Mouse (Mus musculus): ENCODE measurements at regions not wholly inside any gene's neighbourhood (a gene's known extent, or its start where the extent isn't known, plus 50 kb on each side); places are given as distances from the start of the nearest gene placed in this dataset.

DNA sequence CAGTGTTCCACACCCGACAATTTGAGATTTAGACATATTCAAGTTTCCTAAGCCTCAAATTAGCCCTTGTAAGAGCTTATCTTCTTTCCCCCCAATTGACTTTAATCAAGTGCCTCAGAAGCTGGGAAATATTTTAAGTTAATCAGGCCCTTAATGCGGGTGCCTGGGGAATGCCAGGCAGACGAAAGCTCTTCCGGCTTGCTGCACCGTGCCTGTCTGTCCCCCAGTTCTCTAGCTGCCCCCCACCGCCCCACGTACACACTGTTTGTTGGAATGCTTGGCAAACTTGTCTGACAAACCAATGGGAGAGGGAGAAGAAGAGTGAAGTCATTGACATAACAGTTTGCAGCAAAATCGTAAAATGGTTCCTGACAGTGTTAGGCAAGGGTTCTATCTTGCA, 226.9 kb upstream of the Cdh5 start:
- H3K4me2 ChIP-seq (ENCODE audit: low read depth): no peak overlapping the region
- no peak overlapping the region for H3K4me3 ChIP-seq
- TF ChIP-seq SRF (IDR thresholded peaks at IDR 0.05; ENCODE audit: control insufficient read depth, insufficient read length, low read depth) (no peak), MYOD1 (IDR thresholded peaks at IDR 0.05; ENCODE audit: control insufficient read depth in 1 of 3, insufficient read length in 2 of 3, low read depth in 2 of 3) (no peak), MYOG (IDR thresholded peaks at IDR 0.05; ENCODE audit: control insufficient read depth in 1 of 3, insufficient read depth in 1 of 3, insufficient read length in 2 of 3, low read depth in 2 of 3) (no peak), MAX (IDR thresholded peaks at IDR 0.05; ENCODE audit: low read depth) (no peak), USF1 (IDR thresholded peaks at IDR 0.05; ENCODE audit: low read depth) (no peak), POLR2A (IDR thresholded peaks at IDR 0.05; ENCODE audit: insufficient read length, low read depth) (no peak)
- no peaks in the 10 kb centered on the region for H3K27me3 ChIP-seq (ENCODE audit: control insufficient read depth, insufficient read depth, insufficient read length)
- no peaks in the 10 kb centered on the region for H3K36me3 ChIP-seq (ENCODE audit: control insufficient read depth, insufficient read depth)
- H3ac ChIP-seq (ENCODE audit: control insufficient read depth, insufficient read length): no peak overlapping the region
- H3K79me2 ChIP-seq (ENCODE audit: control insufficient read depth, insufficient read depth): no peaks in the 10 kb centered on the region

DNA sequence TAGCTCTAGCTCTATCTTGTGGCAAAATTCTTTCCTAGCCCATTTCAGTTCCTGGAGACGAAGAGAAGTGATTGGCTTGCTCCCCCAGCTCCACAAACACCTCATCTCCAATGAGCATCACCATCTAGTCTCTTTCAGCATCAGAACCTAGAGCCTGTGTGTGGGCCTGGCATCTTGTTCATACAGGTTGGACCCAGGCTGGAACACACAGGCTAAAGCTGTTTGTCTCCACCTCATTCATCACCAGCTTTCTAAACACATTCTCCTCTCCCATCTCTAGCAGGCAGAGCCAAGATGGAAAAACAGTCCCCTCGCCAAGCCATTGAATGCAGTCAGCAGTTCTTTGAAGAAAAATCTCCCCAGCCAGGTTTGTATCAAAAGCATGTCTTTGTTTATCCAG, 221.9 kb upstream of the Cdh5 start:
- H3K79me2 ChIP-seq (ENCODE audit: control insufficient read depth, insufficient read depth): no peaks in the 10 kb centered on the region
- no peak overlapping the region for H3K4me3 ChIP-seq
- H3K4me2 ChIP-seq (ENCODE audit: low read depth): no peak overlapping the region
- H3ac ChIP-seq (ENCODE audit: control insufficient read depth, insufficient read length): no peak overlapping the region
- TF ChIP-seq USF1 (IDR thresholded peaks at IDR 0.05; ENCODE audit: low read depth) (no peak), POLR2AphosphoS2 (IDR thresholded peaks at IDR 0.05; ENCODE audit: insufficient read length, low read depth) (no peak), TCF3 (IDR thresholded peaks at IDR 0.05; ENCODE audit: insufficient read length, low read depth) (no peak), MAX (IDR thresholded peaks at IDR 0.05; ENCODE audit: low read depth) (no peak), CEBPB (IDR thresholded peaks at IDR 0.05; ENCODE audit: insufficient read depth, poor library complexity, severe bottlenecking) (no peak), POLR2A (IDR thresholded peaks at IDR 0.05; ENCODE audit: insufficient read length, low read depth) (no peak), REST (IDR thresholded peaks at IDR 0.05; ENCODE audit: insufficient read depth, insufficient read length) (no peak), TCF12 (IDR thresholded peaks at IDR 0.05; ENCODE audit: insufficient read depth, poor library complexity, severe bottlenecking) (no peak), SRF (IDR thresholded peaks at IDR 0.05; ENCODE audit: control insufficient read depth, insufficient read length, low read depth) (no peak), MYOD1 (IDR thresholded peaks at IDR 0.05; ENCODE audit: control insufficient read depth in 1 of 3, insufficient read length in 2 of 3, low read depth in 2 of 3) (no peak), MYOG (IDR thresholded peaks at IDR 0.05; ENCODE audit: control insufficient read depth in 1 of 3, insufficient read depth in 1 of 3, insufficient read length in 2 of 3, low read depth in 2 of 3) (no peak), E2F4 (IDR thresholded peaks at IDR 0.05; ENCODE audit: insufficient read depth) (no peak)
- no peaks in the 10 kb centered on the region for H3K36me3 ChIP-seq (ENCODE audit: control insufficient read depth, insufficient read depth)
- H3K27me3 ChIP-seq (ENCODE audit: control insufficient read depth, insufficient read depth, insufficient read length): no peaks in the 10 kb centered on the region

DNA sequence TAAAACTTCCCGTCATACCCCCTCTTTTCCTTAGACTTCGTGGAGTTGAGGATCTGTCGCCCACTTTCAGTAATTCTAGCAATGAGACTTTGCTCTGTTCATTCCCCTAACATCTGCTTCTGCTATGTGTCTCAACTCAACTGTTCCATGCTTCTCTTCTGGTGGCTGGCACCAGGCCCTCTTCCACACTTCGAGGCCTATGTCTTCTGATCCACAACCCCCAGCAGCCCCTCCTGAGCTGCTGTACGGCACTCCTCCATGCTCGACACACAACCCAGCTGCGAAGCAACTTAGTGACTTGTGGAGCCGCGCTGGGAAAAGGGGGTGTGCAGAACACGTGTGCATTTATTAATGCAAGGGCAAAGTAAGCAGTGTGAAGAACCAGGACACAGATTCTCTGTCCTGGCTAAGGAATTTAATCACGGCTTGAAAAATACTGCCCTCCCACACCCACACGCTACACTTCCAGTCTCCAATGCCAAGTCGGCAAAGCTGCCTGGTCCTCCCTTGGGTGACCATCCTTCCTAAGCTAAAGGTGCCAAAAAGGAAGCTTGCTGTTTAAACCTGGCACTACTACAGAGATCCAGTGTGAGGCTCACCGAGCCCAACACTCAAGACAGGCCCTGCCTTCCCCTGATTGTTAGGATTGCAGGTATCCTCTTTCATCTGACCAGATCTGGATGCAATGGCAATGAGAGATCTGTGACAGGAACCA, 220.8 kb upstream of the Cdh5 start:
- Histone ChIP-seq H3K36me3 (ENCODE audit: control insufficient read depth, insufficient read depth) (no peaks in the 10 kb centered on the region), H3K27me3 (ENCODE audit: control insufficient read depth, insufficient read depth, insufficient read length) (no peaks in the 10 kb centered on the region), H3K79me2 (ENCODE audit: control insufficient read depth, insufficient read depth) (no peaks in the 10 kb centered on the region), H3K4me2 (ENCODE audit: low read depth) (no peak overlapping the region), H3K4me3 (no peak overlapping the region), H3ac (ENCODE audit: control insufficient read depth, insufficient read length) (no peak overlapping the region)
- TF ChIP-seq MAX (IDR thresholded peaks at IDR 0.05; ENCODE audit: low read depth): no peak
- TF ChIP-seq CEBPB (IDR thresholded peaks at IDR 0.05; ENCODE audit: insufficient read depth, poor library complexity, severe bottlenecking): no peak
- no peak for TF ChIP-seq TCF12 (IDR thresholded peaks at IDR 0.05; ENCODE audit: insufficient read depth, poor library complexity, severe bottlenecking)
- TF ChIP-seq MYOD1 (IDR thresholded peaks at IDR 0.05; ENCODE audit: control insufficient read depth in 1 of 3, insufficient read length in 2 of 3, low read depth in 2 of 3): no peak
- TF ChIP-seq POLR2AphosphoS2 (IDR thresholded peaks at IDR 0.05; ENCODE audit: insufficient read length, low read depth): no peak
- no peak for TF ChIP-seq TCF3 (IDR thresholded peaks at IDR 0.05; ENCODE audit: insufficient read length, low read depth)
- TF ChIP-seq USF1 (IDR thresholded peaks at IDR 0.05; ENCODE audit: low read depth): no peak
- no peak for TF ChIP-seq MYOG (IDR thresholded peaks at IDR 0.05; ENCODE audit: control insufficient read depth in 1 of 3, insufficient read depth in 1 of 3, insufficient read length in 2 of 3, low read depth in 2 of 3)
- no peak for TF ChIP-seq SRF (IDR thresholded peaks at IDR 0.05; ENCODE audit: control insufficient read depth, insufficient read length, low read depth)
- no peak for TF ChIP-seq POLR2A (IDR thresholded peaks at IDR 0.05; ENCODE audit: insufficient read length, low read depth)
- TF ChIP-seq E2F4 (IDR thresholded peaks at IDR 0.05; ENCODE audit: insufficient read depth): no peak

DNA sequence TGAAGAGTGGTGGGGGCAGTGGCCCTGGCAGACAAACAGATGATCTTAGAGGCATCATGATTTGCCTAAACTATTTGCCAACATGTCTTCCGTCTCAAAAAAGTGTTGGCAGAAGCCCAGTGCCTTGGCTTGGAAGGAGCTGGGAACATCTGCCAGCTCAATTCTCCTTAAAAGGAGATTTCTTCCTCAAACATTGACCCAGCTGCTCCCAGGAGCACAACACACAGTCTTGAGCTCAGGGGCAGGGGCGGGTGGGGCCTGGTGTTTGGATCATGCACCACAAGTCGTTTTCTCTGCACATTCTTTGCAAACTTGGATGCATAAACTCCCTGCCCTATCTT, 220.3 kb upstream of the Cdh5 start:
- H3K4me3 ChIP-seq: no peak overlapping the region
- H3ac ChIP-seq (ENCODE audit: control insufficient read depth, insufficient read length): no peak overlapping the region
- no peak for TF ChIP-seq E2F4 (IDR thresholded peaks at IDR 0.05; ENCODE audit: insufficient read depth)
- H3K79me2 ChIP-seq (ENCODE audit: control insufficient read depth, insufficient read depth): no peaks in the 10 kb centered on the region
- no peak overlapping the region for H3K4me2 ChIP-seq (ENCODE audit: low read depth)
- no peaks in the 10 kb centered on the region for H3K36me3 ChIP-seq (ENCODE audit: control insufficient read depth, insufficient read depth)
- H3K27me3 ChIP-seq (ENCODE audit: control insufficient read depth, insufficient read depth, insufficient read length): no peaks in the 10 kb centered on the region

DNA sequence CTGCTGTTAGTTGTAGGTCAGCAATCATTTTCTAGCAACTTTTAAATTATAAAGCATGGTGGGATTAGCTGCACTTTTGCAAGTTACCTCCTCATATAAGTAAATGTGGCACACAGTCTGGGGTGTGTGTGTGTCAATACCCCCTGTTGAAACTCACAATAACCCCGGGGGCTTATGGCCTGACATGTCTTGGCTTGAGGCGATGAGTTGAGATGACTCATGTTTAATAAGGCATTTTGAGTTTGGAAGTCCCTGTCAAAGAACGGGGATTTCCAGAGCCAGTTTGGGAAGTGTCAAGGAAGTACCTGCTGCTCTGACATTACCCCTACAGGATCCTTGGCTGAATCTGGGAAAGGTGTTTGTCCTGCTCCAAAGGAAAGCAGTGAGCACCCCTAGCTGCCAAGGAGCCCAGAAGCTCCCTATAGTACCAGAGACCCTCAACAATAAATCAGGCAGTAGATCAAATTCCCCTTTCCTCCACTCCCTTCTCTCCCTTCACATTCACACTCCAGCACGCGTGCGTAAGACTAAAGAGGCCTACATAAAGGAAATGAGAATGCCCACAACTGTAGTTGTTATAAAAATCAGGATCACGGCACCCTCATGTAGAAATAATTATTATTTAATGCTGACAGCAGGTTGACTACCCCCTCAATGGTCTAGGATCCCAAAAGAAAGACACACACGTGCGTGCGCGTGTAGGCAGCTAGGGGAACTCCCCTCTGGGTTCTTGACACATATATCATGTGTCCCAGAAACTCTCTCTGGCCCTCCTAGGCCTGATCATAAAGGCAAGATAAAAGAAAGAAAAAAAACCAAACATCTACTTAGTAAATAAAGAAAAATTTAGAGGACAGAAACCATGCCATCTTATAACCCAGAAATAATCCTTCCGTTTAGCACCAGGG, 216.3 kb upstream of the Cdh5 start:
- Histone ChIP-seq H3K27me3 (ENCODE audit: control insufficient read depth, insufficient read depth, insufficient read length) (no peaks in the 10 kb centered on the region), H3K79me2 (ENCODE audit: control insufficient read depth, insufficient read depth) (no peaks in the 10 kb centered on the region), H3K36me3 (ENCODE audit: control insufficient read depth, insufficient read depth) (no peaks in the 10 kb centered on the region), H3K4me2 (ENCODE audit: low read depth) (no peak overlapping the region), H3K4me3 (no peak overlapping the region), H3ac (ENCODE audit: control insufficient read depth, insufficient read length) (no peak overlapping the region)
- TF ChIP-seq POLR2A (IDR thresholded peaks at IDR 0.05; ENCODE audit: insufficient read length, low read depth) (no peak), E2F4 (IDR thresholded peaks at IDR 0.05; ENCODE audit: insufficient read depth) (no peak), MAX (IDR thresholded peaks at IDR 0.05; ENCODE audit: low read depth) (no peak), CEBPB (IDR thresholded peaks at IDR 0.05; ENCODE audit: insufficient read depth, poor library complexity, severe bottlenecking) (no peak), MYOD1 (IDR thresholded peaks at IDR 0.05; ENCODE audit: control insufficient read depth in 1 of 3, insufficient read length in 2 of 3, low read depth in 2 of 3) (no peak), MYOG (IDR thresholded peaks at IDR 0.05; ENCODE audit: control insufficient read depth in 1 of 3, insufficient read depth in 1 of 3, insufficient read length in 2 of 3, low read depth in 2 of 3) (no peak), SRF (IDR thresholded peaks at IDR 0.05; ENCODE audit: control insufficient read depth, insufficient read length, low read depth) (no peak), USF1 (IDR thresholded peaks at IDR 0.05; ENCODE audit: low read depth) (no peak), TCF3 (IDR thresholded peaks at IDR 0.05; ENCODE audit: insufficient read length, low read depth) (no peak), REST (IDR thresholded peaks at IDR 0.05; ENCODE audit: insufficient read depth, insufficient read length) (no peak), POLR2AphosphoS2 (IDR thresholded peaks at IDR 0.05; ENCODE audit: insufficient read length, low read depth) (no peak), TCF12 (IDR thresholded peaks at IDR 0.05; ENCODE audit: insufficient read depth, poor library complexity, severe bottlenecking) (no peak)

Data from myocyte (in vitro differentiated cells).